Mouse (Mus musculus) megakaryocyte-erythroid progenitor cell, adult 5-6 weeks (primary cell): ENCODE measurements around the gene Trp53bp2. TPM values are rescaled to one million over a fixed set of nuclear protein-coding genes. Genes with fewer than 3 reads are reported as not detected.
A peak's percentile ranks its signal among the peaks of the same experiment; 100 is the strongest.

Experiments
- ATAC-seq: replicated peaks from 2 replicates; pipeline ENCODE4 v1.8.0; 2016; ENCODE audit warnings: mild to moderate bottlenecking, inconsistent platforms; ENCODE audit not compliant: severe bottlenecking, poor library complexity, low FRiP score, low TSS enrichment
- total RNA-seq, 2 experiments: library from RNA; stranded (forward) in 1 of 2; stranded (reverse) in 1 of 2; fragments of 200-1000, 215-1000 nt in 1 of 2; fragments of >200 nt in 1 of 2; fragmentation: Nextera tagmentation in 1 of 2; gene quantifications; 2 replicates each; pipeline ENCODE4 v1.2.3; 2014 to 2017

The Trp53bp2 gene
- total RNA-seq, 2 experiments from 2014 or later: 7.5 to 8.2 TPM

DNA sequence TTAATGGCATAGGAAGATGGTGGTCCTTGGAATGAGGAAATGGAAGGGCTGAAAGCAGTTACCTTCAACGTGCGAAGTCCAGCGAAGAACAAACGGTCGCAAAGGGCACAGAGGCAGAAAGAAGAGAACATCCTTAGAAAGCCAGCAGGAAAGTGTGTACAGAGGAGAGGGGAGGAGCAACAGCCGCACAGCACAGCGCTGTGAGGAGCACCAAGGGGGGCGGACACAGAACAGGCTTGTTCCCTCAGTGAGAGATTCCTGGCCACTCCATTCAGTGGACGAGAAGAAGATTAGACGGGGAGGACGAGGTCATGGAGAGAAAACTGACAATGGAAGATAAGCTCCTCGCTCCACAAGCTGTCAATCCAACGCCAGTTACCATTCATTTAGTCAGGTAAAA is 5.9 kb upstream of the Trp53bp2 start:
- ATAC-seq: no peak

DNA sequence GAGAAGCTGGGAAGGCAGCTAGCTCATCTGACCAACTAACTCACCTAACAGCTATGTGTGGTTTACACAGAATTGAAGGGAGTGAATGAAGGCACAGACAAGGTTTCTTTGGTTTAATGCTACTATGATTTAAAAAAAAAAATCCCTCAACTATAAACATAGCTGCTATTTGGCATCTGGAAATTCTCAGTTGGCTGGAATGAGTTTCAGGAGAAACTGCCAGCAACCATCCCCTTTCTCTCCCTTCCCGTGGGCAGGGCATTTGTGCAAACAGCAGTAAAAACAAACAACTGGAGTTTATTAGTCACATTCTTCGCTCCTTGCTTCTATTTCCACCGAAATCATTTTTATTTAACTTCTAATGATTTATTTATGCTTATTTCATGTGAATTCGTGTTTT is 2.4 kb upstream of the Trp53bp2 start:
- ATAC-seq: no peak

DNA sequence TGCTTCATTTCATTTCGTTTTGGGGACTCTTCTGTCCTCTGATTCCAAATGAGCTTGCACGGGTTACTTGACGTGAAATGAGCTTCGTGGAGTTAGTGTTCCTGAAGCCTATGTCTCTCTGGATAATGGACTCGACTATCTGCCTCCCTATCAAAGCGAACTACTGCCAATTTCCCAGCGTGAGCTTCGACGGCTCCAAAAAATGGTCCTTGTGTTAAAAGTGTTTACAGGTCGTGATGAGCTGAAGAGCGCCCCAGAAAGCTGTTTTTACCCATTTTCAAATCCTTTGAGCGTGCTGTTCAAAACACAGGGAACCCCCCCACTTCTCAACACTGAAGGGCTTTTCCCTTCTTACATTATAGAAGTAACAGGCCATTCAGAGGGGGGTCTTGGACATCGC is 729 bp upstream of the Trp53bp2 start:
- ATAC-seq: no peak

DNA sequence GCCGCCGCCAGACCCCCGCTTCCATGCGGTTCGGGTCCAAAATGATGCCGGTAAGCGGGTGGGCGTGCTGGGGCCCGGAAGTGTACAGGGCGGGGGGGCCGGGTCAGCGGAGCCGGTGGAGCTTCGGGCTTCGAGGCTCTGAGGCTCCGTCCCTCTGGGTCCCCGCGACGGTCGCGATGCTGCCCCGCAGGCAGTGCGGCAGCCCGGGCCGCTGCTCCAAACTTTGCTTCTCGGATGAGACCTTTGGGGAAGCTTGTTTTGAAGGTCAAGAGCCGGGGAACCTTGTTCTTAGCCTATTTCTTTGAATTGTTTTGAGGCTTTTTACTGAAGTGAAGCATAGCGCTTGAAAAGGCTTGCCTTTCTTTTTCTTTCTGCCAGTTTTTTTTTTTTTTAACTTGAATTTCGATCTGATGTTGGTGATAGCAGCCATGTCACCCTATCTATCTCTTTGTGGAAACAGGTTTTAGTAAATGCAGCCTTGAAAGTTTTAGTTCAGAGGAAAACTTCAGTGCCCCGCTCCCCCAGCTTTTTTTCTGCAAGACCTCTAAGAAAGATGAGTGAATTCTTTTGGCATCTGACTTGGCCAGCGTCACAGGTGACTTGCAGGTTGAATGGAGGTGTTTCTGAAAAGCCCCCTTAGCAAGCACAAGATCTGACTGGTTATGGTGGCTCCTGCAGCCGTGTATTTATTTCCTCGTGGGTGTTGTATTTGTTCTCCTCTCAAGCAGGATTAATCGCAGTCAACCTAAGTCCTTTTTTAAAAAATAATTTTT is 615 bp downstream of the Trp53bp2 start:
- peak; percentile 31; the same call in 1 of the 2 replicates for ATAC-seq

DNA sequence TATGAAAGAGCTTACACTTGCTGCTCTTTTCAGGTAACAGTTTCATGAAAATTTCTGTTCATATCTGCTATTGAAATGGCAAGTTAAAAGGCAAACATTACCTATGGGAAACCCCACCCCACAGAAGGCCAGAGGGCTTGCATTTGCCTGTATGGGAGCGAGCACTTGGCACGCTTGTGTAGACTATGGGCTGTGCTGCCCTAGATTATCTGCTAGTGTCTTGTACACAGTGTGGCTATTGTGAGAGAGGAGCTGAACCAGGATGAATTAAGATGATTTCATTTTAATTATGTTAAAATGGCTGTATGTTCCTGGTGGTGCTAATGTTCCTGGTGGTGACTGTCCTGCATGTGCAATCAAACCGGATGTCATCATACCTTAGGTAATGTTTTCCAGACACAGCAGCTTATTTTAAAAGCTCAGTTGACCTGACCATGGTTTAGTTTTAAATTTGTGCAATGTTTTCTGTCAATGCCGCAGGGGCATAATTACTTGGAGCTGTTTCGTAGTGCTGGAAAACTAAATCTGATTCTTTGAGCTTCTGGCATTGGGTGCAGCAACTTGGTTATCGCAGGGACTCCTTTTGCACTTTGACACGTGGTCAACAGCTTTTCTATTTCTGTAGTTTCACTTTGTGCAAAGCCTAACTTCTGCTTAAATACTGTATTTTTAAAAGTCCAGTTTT is 3.8 kb downstream of the Trp53bp2 start:
- peak; percentile 17; the same call in 1 of the 2 replicates for ATAC-seq

DNA sequence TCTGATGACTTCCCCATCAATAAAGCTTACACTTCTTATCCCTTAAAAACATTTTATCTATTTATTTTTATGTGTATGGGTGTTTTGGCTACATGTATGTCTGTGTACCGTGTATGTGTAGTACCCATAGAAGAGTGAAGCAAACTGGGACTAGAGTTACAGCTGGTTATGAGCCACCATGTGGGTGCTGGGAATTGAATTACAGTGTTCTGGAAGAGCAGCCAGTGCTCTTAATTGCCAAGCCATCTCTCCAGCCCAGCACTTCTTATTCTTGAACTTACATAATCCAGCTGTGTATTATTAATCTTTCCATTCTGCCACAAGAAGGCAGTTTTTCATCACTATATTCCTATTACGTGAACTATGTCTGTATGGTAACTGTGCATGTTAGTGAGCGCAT is 10.5 kb downstream of the Trp53bp2 start:
- no peak for ATAC-seq

DNA sequence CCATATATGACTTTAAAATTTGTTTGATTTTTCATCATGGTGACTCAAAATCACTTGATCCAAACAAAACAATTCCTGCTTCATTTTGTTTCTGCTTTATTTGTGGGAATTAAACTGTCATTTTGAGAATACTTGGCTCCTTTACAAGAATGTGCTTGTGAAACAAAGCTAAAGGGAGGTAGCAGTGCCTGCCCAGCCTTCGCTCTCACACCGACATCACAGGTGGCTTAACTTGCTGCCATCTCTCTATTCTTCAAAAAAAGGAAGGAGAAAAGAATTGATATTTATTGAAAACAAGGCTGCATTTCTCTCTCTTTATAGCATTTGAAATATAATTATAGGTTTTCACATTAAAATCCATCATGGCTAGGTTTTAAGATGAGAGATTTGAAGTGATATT is 15.3 kb downstream of the Trp53bp2 start:
- no peak for ATAC-seq

DNA sequence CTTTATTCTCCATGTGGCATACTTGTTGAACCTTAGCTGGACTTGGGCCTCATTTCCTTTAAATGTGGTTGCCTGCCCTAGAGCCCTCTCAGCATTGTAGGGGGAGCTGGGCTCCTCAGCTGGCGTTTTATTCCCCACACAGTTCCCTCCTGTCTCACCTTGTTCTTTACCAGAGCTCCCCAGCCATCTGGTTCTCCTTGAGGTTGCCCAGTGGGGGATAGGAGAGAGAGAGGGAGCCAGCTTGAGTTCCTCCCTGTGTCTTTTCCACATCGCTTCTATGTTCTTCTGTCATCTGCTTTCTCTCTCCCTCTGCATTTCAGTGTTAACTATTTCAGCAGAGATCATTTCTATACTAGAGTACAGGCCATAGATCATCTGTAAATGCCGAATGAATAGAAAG is 16.2 kb downstream of the Trp53bp2 start:
- ATAC-seq: no peak

DNA sequence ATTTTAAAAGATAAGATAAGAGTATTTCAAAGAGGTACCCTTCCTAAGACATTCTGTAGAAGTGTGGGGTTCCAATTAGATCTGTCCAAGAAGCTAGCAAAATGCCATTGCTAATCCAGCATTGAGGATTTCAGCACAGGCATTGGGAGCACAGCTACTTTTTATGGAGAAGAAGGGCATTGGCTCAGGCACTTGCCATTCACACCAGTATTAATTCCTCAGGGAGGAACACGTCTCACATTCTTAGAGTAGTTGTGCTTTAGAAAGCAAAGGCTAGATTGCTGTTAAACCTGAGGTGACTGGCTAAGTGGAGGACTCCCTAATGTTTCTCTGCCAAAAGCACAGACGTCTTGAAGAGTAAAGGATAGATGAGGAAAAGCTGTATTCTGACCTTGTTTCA is 17.5 kb downstream of the Trp53bp2 start:
- no peak for ATAC-seq

DNA sequence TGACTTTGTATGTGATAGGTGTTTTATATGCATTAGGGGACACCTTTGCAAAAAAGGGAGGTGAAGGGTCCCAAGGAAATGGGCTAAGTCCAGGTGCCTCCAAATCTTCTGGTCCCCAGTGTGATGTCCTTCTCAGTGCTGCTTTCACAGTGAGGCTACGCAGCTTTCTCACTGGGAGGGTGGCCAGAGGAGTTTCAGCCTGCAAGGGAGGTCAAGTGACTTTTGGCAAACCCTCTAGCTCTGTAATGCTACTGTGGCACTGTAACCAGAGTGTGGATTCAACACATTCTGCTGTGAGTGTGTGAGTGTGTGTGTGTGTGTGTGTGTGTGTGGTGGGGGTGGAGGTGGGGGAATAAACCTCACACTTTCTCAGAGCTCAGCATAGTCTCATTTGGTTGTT is 18.5 kb downstream of the Trp53bp2 start:
- ATAC-seq: no peak

DNA sequence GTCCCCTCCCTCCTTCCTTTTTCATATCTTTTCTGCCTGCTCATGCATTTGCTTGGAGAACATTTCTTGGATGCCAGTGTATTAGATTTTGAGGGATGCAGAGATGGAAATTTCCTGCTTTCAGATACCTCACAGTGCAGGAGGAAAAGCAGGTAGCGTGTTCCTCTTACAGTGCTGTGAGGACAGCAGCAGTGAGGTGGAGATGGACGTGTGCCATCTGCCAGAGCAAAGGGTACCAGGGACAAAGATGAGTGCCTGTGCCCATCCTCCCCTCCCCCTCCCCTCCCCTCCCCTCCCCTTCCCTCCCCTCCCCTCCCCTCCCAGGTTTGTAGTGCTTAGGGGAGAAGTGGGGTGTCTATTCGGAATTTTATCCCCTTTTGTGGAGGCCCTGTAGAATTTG is 20.9 kb downstream of the Trp53bp2 start:
- ATAC-seq: no peak

DNA sequence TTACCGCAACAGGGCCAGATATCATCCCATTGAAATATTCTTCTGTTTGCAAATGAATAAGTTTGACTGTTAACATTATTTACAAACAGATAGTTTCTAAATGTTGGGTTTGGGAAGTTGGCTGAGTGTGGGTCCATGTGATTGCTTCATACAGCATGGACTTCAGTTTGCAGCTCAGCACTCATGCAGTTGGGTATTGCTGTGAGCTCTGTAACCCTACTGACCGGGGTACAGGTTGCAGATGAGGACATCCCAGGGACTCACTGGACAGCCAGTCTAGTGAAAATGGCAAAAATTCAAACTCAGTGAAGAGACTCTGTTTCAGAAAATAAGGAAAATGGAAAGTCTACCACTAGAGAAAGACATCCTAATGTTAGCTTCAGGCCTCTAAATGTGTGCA is 21.7 kb downstream of the Trp53bp2 start:
- ATAC-seq: no peak

DNA sequence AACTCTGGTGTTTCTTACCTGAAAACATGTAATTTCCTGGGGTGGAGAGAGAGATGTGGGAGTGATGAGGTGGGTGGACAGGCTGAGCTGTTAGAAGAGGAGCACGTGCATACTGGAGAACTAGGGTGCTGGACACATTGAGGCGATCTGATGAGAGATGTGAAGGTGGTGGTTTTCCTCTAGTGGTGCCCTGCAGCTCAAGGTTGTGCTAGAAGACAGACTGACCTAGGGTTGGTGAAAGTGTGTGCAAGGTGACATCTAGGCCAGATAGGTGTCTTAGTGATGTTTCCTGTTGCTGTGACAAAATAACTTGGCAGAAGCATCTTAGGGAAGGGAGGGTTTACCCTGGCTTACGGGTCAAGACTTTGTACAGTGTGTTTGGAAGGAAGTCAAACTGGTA is 23.1 kb downstream of the Trp53bp2 start:
- no peak for ATAC-seq

DNA sequence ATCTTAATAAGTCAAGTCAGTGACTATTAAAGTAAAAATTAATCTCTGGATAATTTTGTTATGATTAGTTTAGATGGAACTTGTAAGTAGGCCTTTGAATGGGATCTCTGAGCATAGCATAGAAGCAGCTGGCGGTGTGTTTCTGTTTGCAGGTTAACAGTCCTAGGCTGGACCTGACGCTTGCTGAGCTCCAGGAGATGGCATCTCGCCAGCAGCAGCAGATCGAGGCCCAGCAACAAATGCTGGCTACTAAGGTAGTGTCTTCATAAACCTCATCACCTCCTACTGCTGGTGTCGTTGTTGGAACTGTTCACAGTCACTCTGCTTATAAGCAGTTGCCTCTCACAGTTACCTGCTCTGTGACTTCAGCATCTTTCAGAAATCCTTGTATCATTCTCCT is 27.8 kb downstream of the Trp53bp2 start:
- ATAC-seq: no peak

DNA sequence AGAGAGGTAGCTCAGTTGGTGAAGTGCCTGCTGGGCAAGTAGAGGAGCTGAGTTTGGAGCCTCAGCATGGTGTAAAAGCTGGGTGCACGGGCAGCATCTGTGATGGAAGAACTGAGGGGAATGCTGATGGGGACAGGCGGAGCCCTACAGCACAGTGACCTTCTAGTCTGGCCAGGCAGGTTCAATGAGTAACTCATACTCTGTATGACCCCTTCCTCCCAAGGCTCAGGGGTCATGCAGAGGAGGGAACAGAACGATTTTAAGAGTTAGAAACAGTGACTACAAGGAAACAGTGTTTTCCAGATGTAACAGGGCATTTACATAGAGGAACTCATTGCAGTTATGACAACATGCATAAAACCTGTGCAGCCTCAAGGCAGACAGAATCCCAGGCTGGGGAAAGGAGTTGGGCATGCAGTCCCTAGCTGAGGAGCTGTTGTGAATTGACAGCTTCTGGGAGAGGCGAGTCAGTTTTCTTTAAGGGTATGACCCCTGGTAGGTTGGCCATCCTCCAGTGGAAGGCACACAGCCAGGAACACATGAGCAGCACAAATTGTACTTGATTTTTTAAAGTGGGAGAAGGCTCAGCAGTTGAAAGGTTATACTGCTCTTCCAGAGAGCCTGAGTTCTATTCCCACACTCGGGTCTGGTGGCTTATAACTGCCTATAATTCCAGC is 30.7 kb downstream of the Trp53bp2 start:
- ATAC-seq: no peak

DNA sequence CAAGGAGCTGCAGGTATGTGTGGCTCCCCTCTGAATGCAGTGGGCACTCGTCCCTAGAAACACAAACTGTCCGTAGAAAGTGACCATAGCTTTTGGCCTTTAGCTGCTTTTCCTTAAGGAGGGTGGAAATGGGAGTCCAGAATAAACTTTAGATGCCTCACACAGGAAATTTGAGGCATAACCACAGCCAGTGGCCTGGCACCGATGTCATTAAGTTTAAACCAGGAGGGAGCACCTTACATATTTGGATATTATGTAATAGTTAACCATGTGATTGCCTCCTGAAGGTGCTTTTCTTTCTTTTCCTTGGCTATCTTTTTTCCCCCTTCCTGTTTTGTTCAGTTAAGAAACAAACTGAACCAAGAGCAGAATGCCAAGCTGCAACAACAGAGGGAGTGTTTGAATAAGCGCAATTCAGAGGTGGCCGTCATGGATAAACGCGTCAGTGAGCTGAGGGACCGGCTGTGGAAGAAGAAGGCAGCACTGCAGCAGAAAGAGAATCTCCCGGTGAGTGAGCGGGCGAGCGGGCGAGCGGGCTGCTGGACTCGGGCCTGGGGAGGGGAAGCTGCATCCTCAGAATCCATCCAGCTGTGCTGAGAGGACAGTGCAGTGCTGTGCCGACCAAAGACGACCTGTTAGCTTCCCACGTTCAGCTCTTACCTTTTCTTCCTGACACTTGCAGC is 33.0 kb downstream of the Trp53bp2 start:
- no peak for ATAC-seq

DNA sequence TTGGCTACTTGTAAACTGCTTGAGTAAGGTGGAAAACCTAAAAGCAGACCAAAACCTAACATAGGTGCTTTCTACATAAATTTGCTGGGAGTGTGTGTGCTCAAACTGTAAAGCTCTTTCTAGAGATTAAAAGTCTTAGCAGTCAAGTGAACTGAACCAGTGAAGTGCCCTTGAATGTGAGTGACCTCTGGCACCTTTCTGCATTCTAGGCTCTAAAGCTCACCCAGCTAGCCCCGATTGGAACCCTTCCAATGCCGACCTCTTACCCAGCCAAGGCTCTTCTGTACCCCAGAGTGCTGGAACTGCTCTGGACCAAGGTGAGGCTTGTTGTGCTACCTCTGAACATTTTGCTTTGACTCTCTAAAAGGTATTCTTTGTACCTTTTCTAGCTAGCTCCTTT is 35.1 kb downstream of the Trp53bp2 start:
- no peak for ATAC-seq

DNA sequence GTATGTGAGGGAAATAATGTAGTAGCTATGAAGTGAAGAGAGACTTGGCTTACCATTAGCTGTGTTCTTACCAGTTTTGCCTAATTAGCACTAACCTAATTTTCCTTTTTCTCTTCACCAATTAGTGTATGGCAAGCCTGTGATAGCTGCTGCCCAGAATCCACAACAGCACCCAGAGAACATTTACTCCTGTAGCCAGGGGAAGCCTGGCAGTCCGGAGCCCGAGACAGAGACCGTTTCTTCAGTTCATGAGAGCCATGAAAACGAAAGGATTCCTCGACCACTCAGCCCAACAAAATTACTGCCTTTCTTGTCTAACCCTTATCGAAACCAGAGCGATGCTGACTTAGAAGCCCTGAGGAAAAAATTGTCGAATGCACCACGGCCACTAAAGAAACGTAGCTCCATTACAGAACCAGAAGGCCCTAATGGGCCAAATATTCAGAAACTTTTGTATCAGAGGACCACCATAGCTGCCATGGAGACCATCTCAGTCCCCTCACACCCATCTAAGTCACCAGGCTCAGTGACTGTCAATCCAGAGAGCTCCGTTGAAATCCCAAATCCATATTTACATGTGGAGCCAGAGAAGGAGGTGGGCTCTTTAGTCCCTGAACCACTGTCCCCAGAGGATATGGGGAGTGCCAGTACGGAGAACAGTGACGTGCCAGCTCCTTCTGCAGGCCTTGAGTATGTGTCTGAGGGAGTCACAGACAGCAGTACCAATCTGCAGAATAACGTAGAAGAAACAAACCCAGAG is 39.5 kb downstream of the Trp53bp2 start:
- no peak for ATAC-seq

DNA sequence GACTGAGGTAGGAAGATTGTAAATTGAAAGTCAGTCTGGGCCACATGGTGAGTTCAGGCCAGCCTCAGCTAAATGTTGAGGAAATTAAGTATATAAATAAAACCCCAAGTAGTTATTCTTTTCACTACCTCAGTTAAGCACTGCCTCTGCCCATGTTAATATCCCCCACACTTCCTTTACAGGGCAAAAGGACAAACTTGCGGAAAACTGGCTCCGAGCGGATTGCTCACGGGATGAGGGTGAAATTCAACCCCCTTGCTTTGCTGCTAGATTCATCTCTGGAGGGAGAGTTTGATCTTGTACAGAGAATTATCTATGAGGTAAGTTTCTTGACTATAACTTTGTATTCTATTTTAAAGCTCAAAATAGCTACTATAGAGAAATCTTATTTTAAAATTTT is 43.5 kb downstream of the Trp53bp2 start:
- ATAC-seq: no peak
